19 mouse cellular contexts compared by ENCODE assay signal in genomic region chr1:75133421-75134207, GRCm38 (mm10). TPM values are rescaled to one million over a fixed set of nuclear protein-coding genes. Genes with fewer than 3 reads are reported as not detected.
DNase-seq lines count a peak whose midpoint lies in the region; ATAC-seq and TF ChIP-seq lines count a peak whose summit lies in the region.
"Had no signal": no experiment of that assay in that cellular context is flagged by ENCODE, and none has a peak within 500 bp of the region (broad histone marks: within the 10 kb centered on the region; RNA-seq: fewer than 3 reads in every experiment).

TSS of gene Slc23a3 (minus strand) at chr1:75133890.

- 0 out of 2 replicates have a peak within 1 kb of the TSS, but pooled peaks have one; percentile 13 for H3K9ac ChIP-seq in hindbrain, embryonic 12.5 days
- no peak within 1 kb of the TSS for H3K9ac ChIP-seq in hindbrain, postnatal 0 days (replicated peaks; ENCODE audit: low read length)
- H3K9ac ChIP-seq in kidney, postnatal 0 days (ENCODE audit: low read depth, low read length): no peak within 1 kb of the TSS
- no peak within 1 kb of the TSS for H3K9ac ChIP-seq in liver, embryonic 16.5 days (ENCODE audit: low read depth, low read length)
- no peak within 1 kb of the TSS for H3K9ac ChIP-seq in midbrain, embryonic 11.5 days (ENCODE audit: low read length)
- H3K9ac ChIP-seq: embryonic facial prominence, embryonic 12.5 days; heart, embryonic 15.5 days; hindbrain, embryonic 13.5 days; limb, embryonic 12.5 days; midbrain, embryonic 12.5 days; stomach, embryonic 15.5 days had no signal

- no peak for ATAC-seq in hindbrain, embryonic 12.5 days (ENCODE audit: low FRiP score)
- ATAC-seq in hindbrain, postnatal 0 days: no peak
- peak; percentile 85 for ATAC-seq in kidney, postnatal 0 days (replicated peaks; ENCODE audit: low FRiP score, low read depth)
- no peak; the same call in 1 of the 2 replicates for ATAC-seq in liver, embryonic 16.5 days (ENCODE audit: low read depth)
- no peak for ATAC-seq in midbrain, embryonic 11.5 days (ENCODE audit: low FRiP score)

- 66% methylated on average over 12 of the region's 12 CpGs for WGBS in hindbrain, embryonic 12.5 days
- 72% methylated on average over 12 of the region's 12 CpGs for WGBS in hindbrain, postnatal 0 days
- 43% methylated on average over 12 of the region's 12 CpGs for WGBS in kidney, postnatal 0 days
- WGBS in liver, embryonic 16.5 days (ENCODE audit: insufficient replicate concordance): 55% methylated on average over 12 of the region's 12 CpGs
- 71% methylated on average over 12 of the region's 12 CpGs for WGBS in midbrain, embryonic 11.5 days

- H3K4me1 ChIP-seq in hindbrain, embryonic 12.5 days: no peaks in the 10 kb centered on the region
- H3K4me1 ChIP-seq in hindbrain, postnatal 0 days (ENCODE audit: insufficient read depth, low read length): no peaks in the 10 kb centered on the region
- no peaks in the 10 kb centered on the region for H3K4me1 ChIP-seq in kidney, postnatal 0 days (replicated peaks; ENCODE audit: insufficient read depth, low read length)
- peaks cover 44% of the 10 kb centered on the region for H3K4me1 ChIP-seq in liver, embryonic 16.5 days (ENCODE audit: control insufficient read depth, low read depth, low read length)
- H3K4me1 ChIP-seq in midbrain, embryonic 11.5 days (ENCODE audit: control insufficient read depth, insufficient read depth, low read length): no peaks in the 10 kb centered on the region
- H3K4me1 ChIP-seq: embryonic facial prominence, embryonic 12.5 days; heart, embryonic 15.5 days; hindbrain, embryonic 13.5 days; limb, embryonic 12.5 days; midbrain, embryonic 12.5 days had no signal

- no peak for DNase-seq in hindbrain, postnatal 0 days (ENCODE audit: low spot score)
- peak; percentile 81 for DNase-seq in kidney, adult 11 months
- DNase-seq in kidney, postnatal 0 days (ENCODE audit: low spot score): peak; percentile 42
- DNase-seq in midbrain, embryonic 11.5 days (ENCODE audit: low spot score, missing footprints): no peak
- no peak for DNase-seq in spleen, postnatal 10 days (ENCODE audit: low spot score in 2 of 2)
- DNase-seq in layer of hippocampus, postnatal 14 days (ENCODE audit: low spot score in 2 of 2): no peak
- DNase-seq: cerebellum, adult 11-12 months; retina, postnatal 1 day; thymus, postnatal 14 days had no signal

- peaks cover 10% of the 10 kb centered on the region; the same call in 1 of the 2 replicates for H3K27me3 ChIP-seq in hindbrain, embryonic 12.5 days
- no peaks in the 10 kb centered on the region for H3K27me3 ChIP-seq in hindbrain, postnatal 0 days (ENCODE audit: insufficient read depth, low read length)
- H3K27me3 ChIP-seq in kidney, postnatal 0 days (ENCODE audit: insufficient read depth, low read length): no peaks in the 10 kb centered on the region
- H3K27me3 ChIP-seq in liver, embryonic 16.5 days (ENCODE audit: control insufficient read depth, insufficient read depth, low read depth, low read length): no peaks in the 10 kb centered on the region
- H3K27me3 ChIP-seq in midbrain, embryonic 11.5 days (ENCODE audit: control insufficient read depth, insufficient read depth, low read length): no peaks in the 10 kb centered on the region
- H3K27me3 ChIP-seq: embryonic facial prominence, embryonic 12.5 days; heart, embryonic 15.5 days; stomach, embryonic 15.5 days had no signal

- H3K36me3 ChIP-seq in hindbrain, embryonic 12.5 days: peaks cover 35% of the 10 kb centered on the region
- peaks cover 27% of the 10 kb centered on the region for H3K36me3 ChIP-seq in hindbrain, postnatal 0 days (ENCODE audit: insufficient read depth, low read length)
- peaks cover 16% of the 10 kb centered on the region for H3K36me3 ChIP-seq in kidney, postnatal 0 days (ENCODE audit: insufficient read depth, low read length)
- peaks cover 30% of the 10 kb centered on the region for H3K36me3 ChIP-seq in liver, embryonic 16.5 days (ENCODE audit: control insufficient read depth, insufficient read depth)
- peaks cover 4% of the 10 kb centered on the region for H3K36me3 ChIP-seq in midbrain, embryonic 11.5 days (ENCODE audit: control insufficient read depth, insufficient read depth, low read length)

- TF ChIP-seq CTCF in hindbrain, postnatal 0 days (IDR thresholded peaks at IDR 0.05; ENCODE audit: low read depth): no peak
- TF ChIP-seq CTCF in kidney, postnatal 0 days (IDR thresholded peaks at IDR 0.05; ENCODE audit: low read depth): no peak

- no peak within 1 kb of the TSS for H3K27ac ChIP-seq in hindbrain, embryonic 12.5 days
- H3K27ac ChIP-seq in hindbrain, postnatal 0 days: no peak within 1 kb of the TSS
- peak within 1 kb of the TSS; percentile 47; the same call in 1 of the 2 replicates for H3K27ac ChIP-seq in kidney, postnatal 0 days
- H3K27ac ChIP-seq in liver, embryonic 16.5 days (ENCODE audit: low read length): 0 out of 2 replicates have a peak within 1 kb of the TSS, but pooled peaks have one; percentile 28
- no peak within 1 kb of the TSS for H3K27ac ChIP-seq in midbrain, embryonic 11.5 days (ENCODE audit: low read depth, low read length)
- H3K27ac ChIP-seq: embryonic facial prominence, embryonic 12.5 days; heart, embryonic 15.5 days; hindbrain, embryonic 13.5 days; limb, embryonic 12.5 days; midbrain, embryonic 12.5 days; stomach, embryonic 15.5 days had no signal

- H3K9me3 ChIP-seq in hindbrain, embryonic 12.5 days (replicated peaks): no peaks in the 10 kb centered on the region
- no peaks in the 10 kb centered on the region for H3K9me3 ChIP-seq in hindbrain, postnatal 0 days (ENCODE audit: low read length)
- no peaks in the 10 kb centered on the region for H3K9me3 ChIP-seq in kidney, postnatal 0 days (replicated peaks; ENCODE audit: low read length)
- H3K9me3 ChIP-seq in liver, embryonic 16.5 days (replicated peaks; ENCODE audit: control insufficient read depth, low read length): no peaks in the 10 kb centered on the region
- H3K9me3 ChIP-seq in midbrain, embryonic 11.5 days (ENCODE audit: control insufficient read depth, low read length): no peaks in the 10 kb centered on the region
- H3K9me3 ChIP-seq: embryonic facial prominence, embryonic 12.5 days; heart, embryonic 15.5 days; hindbrain, embryonic 13.5 days; limb, embryonic 12.5 days; midbrain, embryonic 12.5 days; stomach, embryonic 15.5 days had no signal

- no peak within 1 kb of the TSS for H3K4me3 ChIP-seq in hindbrain, embryonic 12.5 days
- no peak within 1 kb of the TSS for H3K4me3 ChIP-seq in hindbrain, postnatal 0 days (ENCODE audit: low read length)
- H3K4me3 ChIP-seq in kidney, postnatal 0 days (replicated peaks; ENCODE audit: low read depth, low read length): no peak within 1 kb of the TSS
- H3K4me3 ChIP-seq in liver, embryonic 16.5 days (ENCODE audit: low read depth, low read length): no peak within 1 kb of the TSS
- H3K4me3 ChIP-seq in midbrain, embryonic 11.5 days (ENCODE audit: low read depth, low read length): no peak within 1 kb of the TSS
- H3K4me3 ChIP-seq: embryonic facial prominence, embryonic 12.5 days; heart, embryonic 15.5 days; hindbrain, embryonic 13.5 days; limb, embryonic 12.5 days; midbrain, embryonic 12.5 days; myocyte; stomach, embryonic 15.5 days had no signal

- H3K4me2 ChIP-seq in hindbrain, embryonic 12.5 days (replicated peaks): no peak within 1 kb of the TSS
- H3K4me2 ChIP-seq in hindbrain, postnatal 0 days (ENCODE audit: low read depth, low read length): no peak within 1 kb of the TSS
- H3K4me2 ChIP-seq in kidney, postnatal 0 days (ENCODE audit: low read length): peak within 1 kb of the TSS; percentile 33; the same call in 1 of the 2 replicates
- peak within 1 kb of the TSS; percentile 21; the same call in 1 of the 2 replicates for H3K4me2 ChIP-seq in liver, embryonic 16.5 days (ENCODE audit: low read depth, low read length)
- H3K4me2 ChIP-seq in midbrain, embryonic 11.5 days: no peak within 1 kb of the TSS
- H3K4me2 ChIP-seq: embryonic facial prominence, embryonic 12.5 days; heart, embryonic 15.5 days; hindbrain, embryonic 13.5 days; limb, embryonic 12.5 days; midbrain, embryonic 12.5 days; stomach, embryonic 15.5 days had no signal

RNA-seq across cellular contexts. Expression of gene Slc23a3, which starts in this region (rescaled TPM):
- 0.10 TPM in 1 of 2 replicates, not detected in the other for polyA plus RNA-seq in hindbrain, embryonic 12.5 days (2016; fragmentation: Nextera tagmentation; extraction: Ambion mirVana)
- total RNA-seq in hindbrain, postnatal 0 days (2014; rRNA removed): not detected in 2 replicates
- not detected in 2 replicates for polyA plus RNA-seq in hindbrain, postnatal 0 days (2015; fragmentation: Nextera tagmentation; extraction: Ambion mirVana)
- polyA plus RNA-seq in kidney, postnatal 0 days (2015; fragmentation: Nextera tagmentation; extraction: Ambion mirVana): 9.8 and 11.3 TPM in 2 replicates
- 2.5 and 2.6 TPM in 2 replicates for polyA plus RNA-seq in liver, embryonic 16.5 days (2015; fragmentation: Nextera tagmentation; extraction: Ambion mirVana)
- polyA plus RNA-seq in midbrain, embryonic 11.5 days (2014; fragmentation: Nextera tagmentation; extraction: Ambion mirVana): not detected in 2 replicates
- total RNA-seq in layer of hippocampus, postnatal 14 days (2021): under 1 TPM in 1 of 2 experiments, not detected in 1; 0.35 TPM
- total RNA-seq: neutrophil, adult 5-6 weeks had no signal
- polyA plus RNA-seq: hindbrain, embryonic 13.5 days; limb, embryonic 12.5 days had no signal

Comparison
In these comparisons a context has a peak if more than half of its experiments do, and no peak if none do; other contexts are left out.
1. H3K27ac ChIP-seq: peak in kidney, postnatal 0 days (single experiment) and liver, embryonic 16.5 days (single experiment); none in hindbrain, embryonic 12.5 days (single experiment), hindbrain, postnatal 0 days (single experiment) and midbrain, embryonic 11.5 days (single experiment).
2. H3K4me2 ChIP-seq: peak in kidney, postnatal 0 days (single experiment) and liver, embryonic 16.5 days (single experiment); none in hindbrain, embryonic 12.5 days (single experiment), hindbrain, postnatal 0 days (single experiment) and midbrain, embryonic 11.5 days (single experiment).
3. DNase-seq: peak in kidney, adult 11 months (single experiment) and kidney, postnatal 0 days (single experiment); none in hindbrain, postnatal 0 days (single experiment), midbrain, embryonic 11.5 days (single experiment), spleen, postnatal 10 days (0 of 2) and layer of hippocampus, postnatal 14 days (0 of 2).